Mouse (Mus musculus): ENCODE measurements around the gene Wasf3. TPM values are rescaled to one million over a fixed set of nuclear protein-coding genes. Genes with fewer than 3 reads are reported as not detected.

Gene Wasf3
- polyA plus RNA-seq, 1 experiment = 33.1 TPM

DNA sequence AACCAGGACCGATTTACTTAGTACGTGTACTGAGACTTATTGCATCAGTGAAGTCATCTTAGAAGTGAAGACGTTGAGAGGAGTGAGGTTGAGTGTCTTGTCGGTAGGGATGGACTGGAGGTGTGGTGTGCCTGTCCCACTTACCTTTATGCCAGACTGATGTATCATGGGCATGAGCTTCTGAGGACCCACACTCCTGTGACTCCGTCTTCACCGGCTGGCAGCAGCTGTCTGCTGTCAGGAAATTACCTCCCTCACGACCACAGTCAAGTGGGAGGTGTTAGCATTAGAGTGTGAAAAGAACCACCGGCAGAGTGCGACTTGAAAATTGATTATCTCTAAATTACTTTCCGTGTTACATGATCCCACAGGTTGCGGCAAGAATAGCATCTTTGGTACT, 34.0 kb upstream of the Wasf3 start:
- H3K9me3 ChIP-seq (replicated peaks; ENCODE audit: control insufficient read depth, insufficient read depth, low read length, poor library complexity, severe bottlenecking) = no peaks in the 10 kb centered on the region
- H3K27me3 ChIP-seq (ENCODE audit: control insufficient read depth, insufficient read depth, low read length, poor library complexity, severe bottlenecking) = no peaks in the 10 kb centered on the region; the same call in 1 of the 2 replicates
- no peaks in the 10 kb centered on the region for H3K36me3 ChIP-seq (ENCODE audit: control insufficient read depth, insufficient read depth, low read length, poor library complexity, severe bottlenecking)
- no peaks in the 10 kb centered on the region for H3K4me1 ChIP-seq (ENCODE audit: control insufficient read depth, insufficient read depth, low read length)
- TF ChIP-seq POLR2A (IDR thresholded peaks at IDR 0.05; ENCODE audit: insufficient read depth, low read length) = no peak
- TF ChIP-seq EP300 (IDR thresholded peaks at IDR 0.05; ENCODE audit: insufficient read depth, low read depth, low read length) = no peak
- no peak for TF ChIP-seq CTCF (IDR thresholded peaks at IDR 0.05; ENCODE audit: low read depth, low read length)
- no peak overlapping the region for H3K9ac ChIP-seq (ENCODE audit: low read depth, poor library complexity, severe bottlenecking)
- no peak overlapping the region for H3K27ac ChIP-seq (ENCODE audit: insufficient read depth, low read length)
- H3K4me3 ChIP-seq (ENCODE audit: low read depth, low read length) = no peak overlapping the region

DNA sequence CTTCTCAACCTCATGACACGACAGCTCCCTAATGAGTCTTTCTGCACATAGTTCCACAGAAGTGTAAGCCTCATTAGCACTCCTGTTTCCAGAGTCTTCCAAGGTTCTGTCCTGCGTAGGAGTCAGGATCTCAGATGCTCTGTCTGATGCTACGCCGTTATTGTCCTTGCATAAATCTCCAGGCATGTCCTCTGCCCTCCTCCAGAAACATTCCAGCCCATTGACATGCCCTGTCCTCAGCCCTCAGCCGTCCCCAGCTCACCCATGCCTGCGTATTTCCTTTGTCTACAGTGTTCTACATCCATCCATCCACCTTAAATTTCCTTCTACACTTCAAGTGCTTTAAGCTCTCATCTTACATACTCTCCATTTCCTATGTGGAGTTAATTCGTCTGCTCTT, 32.8 kb upstream of the Wasf3 start:
- H3K4me3 ChIP-seq (ENCODE audit: low read depth, low read length) = no peak overlapping the region
- H3K27ac ChIP-seq (ENCODE audit: insufficient read depth, low read length) = no peak overlapping the region
- no peaks in the 10 kb centered on the region for H3K4me1 ChIP-seq (ENCODE audit: control insufficient read depth, insufficient read depth, low read length)
- H3K27me3 ChIP-seq (ENCODE audit: control insufficient read depth, insufficient read depth, low read length, poor library complexity, severe bottlenecking) = no peaks in the 10 kb centered on the region; the same call in 1 of the 2 replicates
- no peaks in the 10 kb centered on the region for H3K9me3 ChIP-seq (replicated peaks; ENCODE audit: control insufficient read depth, insufficient read depth, low read length, poor library complexity, severe bottlenecking)
- H3K36me3 ChIP-seq (ENCODE audit: control insufficient read depth, insufficient read depth, low read length, poor library complexity, severe bottlenecking) = no peaks in the 10 kb centered on the region
- no peak overlapping the region for H3K9ac ChIP-seq (ENCODE audit: low read depth, poor library complexity, severe bottlenecking)
- no peak for TF ChIP-seq EP300 (IDR thresholded peaks at IDR 0.05; ENCODE audit: insufficient read depth, low read depth, low read length)
- no peak for TF ChIP-seq CTCF (IDR thresholded peaks at IDR 0.05; ENCODE audit: low read depth, low read length)
- no peak for TF ChIP-seq POLR2A (IDR thresholded peaks at IDR 0.05; ENCODE audit: insufficient read depth, low read length)

DNA sequence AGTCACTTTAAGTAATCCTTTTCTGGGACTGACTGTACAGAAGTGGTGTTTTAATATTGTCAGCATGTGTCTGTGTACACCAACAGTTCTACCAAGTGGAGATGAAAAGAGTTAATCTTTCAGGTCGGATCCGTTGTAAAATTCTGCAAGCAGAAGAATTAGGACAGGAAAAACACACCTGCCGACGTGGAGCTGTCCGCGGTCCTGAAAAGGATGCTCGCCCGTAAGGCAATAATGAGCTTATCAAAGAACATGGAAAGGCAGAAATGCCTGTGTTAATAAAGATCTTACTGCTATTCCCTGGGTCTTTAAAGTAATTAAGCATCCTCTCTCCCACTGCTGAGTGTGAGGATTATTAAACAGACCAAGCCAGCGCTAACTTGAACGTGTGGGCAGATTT, 24.4 kb upstream of the Wasf3 start:
- no peak for TF ChIP-seq CTCF (IDR thresholded peaks at IDR 0.05; ENCODE audit: low read depth, low read length)
- no peak for TF ChIP-seq POLR2A (IDR thresholded peaks at IDR 0.05; ENCODE audit: insufficient read depth, low read length)
- TF ChIP-seq EP300 (IDR thresholded peaks at IDR 0.05; ENCODE audit: insufficient read depth, low read depth, low read length) = no peak
- Histone ChIP-seq H3K9ac (ENCODE audit: low read depth, poor library complexity, severe bottlenecking) (no peak overlapping the region), H3K9me3 (replicated peaks; ENCODE audit: control insufficient read depth, insufficient read depth, low read length, poor library complexity, severe bottlenecking) (peaks cover 3% of the 10 kb centered on the region; the same call in 1 of the 2 replicates), H3K36me3 (ENCODE audit: control insufficient read depth, insufficient read depth, low read length, poor library complexity, severe bottlenecking) (no peaks in the 10 kb centered on the region), H3K4me3 (ENCODE audit: low read depth, low read length) (no peak overlapping the region), H3K4me1 (ENCODE audit: control insufficient read depth, insufficient read depth, low read length) (no peaks in the 10 kb centered on the region), H3K27ac (ENCODE audit: insufficient read depth, low read length) (no peak overlapping the region), H3K27me3 (ENCODE audit: control insufficient read depth, insufficient read depth, low read length, poor library complexity, severe bottlenecking) (no peaks in the 10 kb centered on the region)

DNA sequence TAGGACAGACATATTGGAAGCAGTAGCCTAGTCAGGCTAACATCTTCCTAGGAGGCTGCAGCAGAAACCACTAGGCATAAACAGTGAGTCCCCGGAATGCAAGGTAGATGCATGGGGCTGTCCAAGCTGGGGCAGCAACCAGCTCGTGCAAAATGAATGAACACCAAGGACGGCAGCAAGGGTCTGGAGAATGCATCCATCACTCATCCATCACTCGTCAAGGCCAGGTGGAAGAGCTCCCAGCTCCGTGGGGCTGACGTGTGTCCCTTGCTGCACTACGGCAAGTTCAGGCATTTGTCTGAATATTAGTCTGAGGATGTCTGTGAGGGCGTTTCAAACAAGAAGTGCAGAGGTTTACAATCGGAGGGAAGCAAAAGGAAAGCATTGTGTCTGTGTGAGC, 22.1 kb upstream of the Wasf3 start:
- Histone ChIP-seq H3K27me3 (ENCODE audit: control insufficient read depth, insufficient read depth, low read length, poor library complexity, severe bottlenecking) (no peaks in the 10 kb centered on the region), H3K9me3 (replicated peaks; ENCODE audit: control insufficient read depth, insufficient read depth, low read length, poor library complexity, severe bottlenecking) (peaks cover 3% of the 10 kb centered on the region; the same call in 1 of the 2 replicates), H3K4me1 (ENCODE audit: control insufficient read depth, insufficient read depth, low read length) (no peaks in the 10 kb centered on the region), H3K4me3 (ENCODE audit: low read depth, low read length) (no peak overlapping the region), H3K36me3 (ENCODE audit: control insufficient read depth, insufficient read depth, low read length, poor library complexity, severe bottlenecking) (no peaks in the 10 kb centered on the region), H3K27ac (ENCODE audit: insufficient read depth, low read length) (no peak overlapping the region), H3K9ac (ENCODE audit: low read depth, poor library complexity, severe bottlenecking) (no peak overlapping the region)
- TF ChIP-seq EP300 (IDR thresholded peaks at IDR 0.05; ENCODE audit: insufficient read depth, low read depth, low read length) (no peak), CTCF (IDR thresholded peaks at IDR 0.05; ENCODE audit: low read depth, low read length) (no peak), POLR2A (IDR thresholded peaks at IDR 0.05; ENCODE audit: insufficient read depth, low read length) (no peak)

DNA sequence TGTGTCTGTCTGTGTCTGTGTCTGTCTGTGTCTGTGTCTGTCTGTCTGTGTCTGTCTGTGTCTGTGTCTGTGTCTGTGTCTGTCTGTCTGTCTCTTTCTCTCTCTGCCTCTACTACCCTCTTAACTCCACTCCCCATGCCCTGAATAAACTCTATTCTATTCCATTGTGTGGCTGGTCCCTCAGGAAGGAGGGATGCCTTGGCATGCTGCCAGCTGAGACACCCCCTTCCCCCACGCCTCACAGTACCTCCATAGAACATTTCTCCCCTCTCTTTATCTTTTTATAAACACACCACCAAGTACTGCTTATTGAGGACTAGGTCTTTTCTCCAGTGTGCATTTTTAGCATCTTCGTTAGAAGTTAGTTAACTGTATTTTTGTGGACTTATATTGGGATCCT, 16.4 kb upstream of the Wasf3 start:
- H3K4me1 ChIP-seq (ENCODE audit: control insufficient read depth, insufficient read depth, low read length) = no peaks in the 10 kb centered on the region
- TF ChIP-seq EP300 (IDR thresholded peaks at IDR 0.05; ENCODE audit: insufficient read depth, low read depth, low read length) (no peak), POLR2A (IDR thresholded peaks at IDR 0.05; ENCODE audit: insufficient read depth, low read length) (no peak), CTCF (IDR thresholded peaks at IDR 0.05; ENCODE audit: low read depth, low read length) (no peak)
- no peaks in the 10 kb centered on the region for H3K27me3 ChIP-seq (ENCODE audit: control insufficient read depth, insufficient read depth, low read length, poor library complexity, severe bottlenecking)
- no peak overlapping the region for H3K9ac ChIP-seq (ENCODE audit: low read depth, poor library complexity, severe bottlenecking)
- H3K36me3 ChIP-seq (ENCODE audit: control insufficient read depth, insufficient read depth, low read length, poor library complexity, severe bottlenecking) = no peaks in the 10 kb centered on the region
- H3K4me3 ChIP-seq (ENCODE audit: low read depth, low read length) = no peak overlapping the region
- H3K27ac ChIP-seq (ENCODE audit: insufficient read depth, low read length) = no peak overlapping the region
- H3K9me3 ChIP-seq (replicated peaks; ENCODE audit: control insufficient read depth, insufficient read depth, low read length, poor library complexity, severe bottlenecking) = no peaks in the 10 kb centered on the region

DNA sequence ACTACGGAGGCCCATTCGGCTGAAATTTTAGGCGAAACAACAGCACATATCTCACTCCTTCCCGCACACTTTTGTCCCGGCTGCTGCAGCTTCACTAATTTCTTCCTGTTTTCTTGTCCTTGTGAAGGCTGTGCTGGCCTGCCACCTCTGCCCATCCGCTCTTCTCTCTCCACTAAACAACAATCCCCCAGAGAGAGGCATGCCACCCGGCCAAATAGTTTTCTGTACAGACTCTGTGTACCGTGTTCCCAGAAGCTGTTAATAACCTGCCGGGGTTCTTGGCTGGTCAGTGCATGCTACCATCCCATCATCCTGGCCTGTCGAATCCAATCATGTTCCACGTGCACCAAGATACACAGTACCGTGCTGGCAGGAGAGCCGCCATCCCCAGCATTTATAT, 15.8 kb upstream of the Wasf3 start:
- no peaks in the 10 kb centered on the region for H3K4me1 ChIP-seq (ENCODE audit: control insufficient read depth, insufficient read depth, low read length)
- H3K27ac ChIP-seq (ENCODE audit: insufficient read depth, low read length) = no peak overlapping the region
- H3K27me3 ChIP-seq (ENCODE audit: control insufficient read depth, insufficient read depth, low read length, poor library complexity, severe bottlenecking) = no peaks in the 10 kb centered on the region
- no peaks in the 10 kb centered on the region for H3K9me3 ChIP-seq (replicated peaks; ENCODE audit: control insufficient read depth, insufficient read depth, low read length, poor library complexity, severe bottlenecking)
- H3K4me3 ChIP-seq (ENCODE audit: low read depth, low read length) = no peak overlapping the region
- H3K9ac ChIP-seq (ENCODE audit: low read depth, poor library complexity, severe bottlenecking) = no peak overlapping the region
- H3K36me3 ChIP-seq (ENCODE audit: control insufficient read depth, insufficient read depth, low read length, poor library complexity, severe bottlenecking) = no peaks in the 10 kb centered on the region
- TF ChIP-seq POLR2A (IDR thresholded peaks at IDR 0.05; ENCODE audit: insufficient read depth, low read length) (no peak), EP300 (IDR thresholded peaks at IDR 0.05; ENCODE audit: insufficient read depth, low read depth, low read length) (no peak), CTCF (IDR thresholded peaks at IDR 0.05; ENCODE audit: low read depth, low read length) (no peak)
